Mouse (Mus musculus) mature B cell (primary cell): ENCODE results near the gene Celf2.

ENCODE experiments used
- in situ Hi-C: fragments of 300-500 bp; cut with MboI; formaldehyde crosslinking; loops from 2 replicates; pipeline ENCODE4 v1.14.3; 2019

Celf2 gene

GRCm38 (mm10) chr2:7193413-7193812, 315.9 kb downstream of the Celf2 start:
- in situ Hi-C loops, result no loop called here

- in situ Hi-C loops, result no loop called here
Measured at GRCm38 (mm10) chr2:7179186-7179585, 330.2 kb downstream of the Celf2 start.

GRCm38 (mm10) chr2:7173271-7174064, 335.9 kb downstream of the Celf2 start:
- in situ Hi-C loops, result no loop called here

- in situ Hi-C loops, result no loop called here
Measured at GRCm38 (mm10) chr2:7171087-7171696, 338.2 kb downstream of the Celf2 start.

GRCm38 (mm10) chr2:7165786-7166185, 343.6 kb downstream of the Celf2 start:
- in situ Hi-C loops, result no loop called here

GRCm38 (mm10) chr2:7160108-7160507, 349.3 kb downstream of the Celf2 start:
- in situ Hi-C loops, result no loop called here

- in situ Hi-C loops, result no loop called here
Measured at GRCm38 (mm10) chr2:7147303-7147702, 362.1 kb downstream of the Celf2 start.

- in situ Hi-C loops, result no loop called here
Measured at GRCm38 (mm10) chr2:7145541-7146043, 363.8 kb downstream of the Celf2 start.

- in situ Hi-C loops, result no loop called here
Measured at GRCm38 (mm10) chr2:7144871-7145270, 364.5 kb downstream of the Celf2 start.

GRCm38 (mm10) chr2:7123366-7123765, 386.0 kb downstream of the Celf2 start:
- in situ Hi-C loops, result no loop called here

GRCm38 (mm10) chr2:7115801-7116200, 393.6 kb downstream of the Celf2 start:
- in situ Hi-C loops, result no loop called here

GRCm38 (mm10) chr2:7115161-7115560, 394.2 kb downstream of the Celf2 start:
- in situ Hi-C loops, result no loop called here

GRCm38 (mm10) chr2:7113738-7114137, 395.6 kb downstream of the Celf2 start:
- in situ Hi-C loops, result no loop called here

GRCm38 (mm10) chr2:7112156-7112813, 397.1 kb downstream of the Celf2 start:
- in situ Hi-C loops, result no loop called here

GRCm38 (mm10) chr2:7093414-7093813, 415.9 kb downstream of the Celf2 start:
- in situ Hi-C loops, result no loop called here

GRCm38 (mm10) chr2:7092641-7093040, 416.7 kb downstream of the Celf2 start:
- in situ Hi-C loops, result no loop called here

- in situ Hi-C loops, result no loop called here
Measured at GRCm38 (mm10) chr2:7090496-7090895, 418.9 kb downstream of the Celf2 start.

GRCm38 (mm10) chr2:7089069-7089834, 420.1 kb downstream of the Celf2 start:
- in situ Hi-C loops, result no loop called here

GRCm38 (mm10) chr2:7088536-7088935, 420.8 kb downstream of the Celf2 start:
- in situ Hi-C loops, result no loop called here

- in situ Hi-C loops, result no loop called here
Measured at GRCm38 (mm10) chr2:7087480-7087879, 421.9 kb downstream of the Celf2 start.

GRCm38 (mm10) chr2:7083489-7084090, 425.8 kb downstream of the Celf2 start:
- in situ Hi-C loops, result no loop called here
